Mouse (Mus musculus) bone marrow, adult 2 months (tissue): ENCODE measurements around the gene Fstl4.

ENCODE experiments used
- CTCF ChIP-seq: fragments of 200-500 bp; IDR thresholded peaks from 2 replicates; pipeline ENCODE4 v1.5.1; 2011; ENCODE audit warnings: low read length, control low read depth; ENCODE audit not compliant: control insufficient read depth, insufficient read depth
- POLR2A ChIP-seq: fragments of 200-500 bp; IDR thresholded peaks from 2 replicates; pipeline ENCODE4 v1.6.1; 2011; ENCODE audit warnings: low read depth, mild to moderate bottlenecking, control low read depth, low read length, borderline replicate concordance; ENCODE audit not compliant: control insufficient read depth

- no peak for TF ChIP-seq CTCF
- TF ChIP-seq POLR2A = no peak
Measured at GRCm38 (mm10) chr11:52764894-52765677, 652 bp downstream of the Fstl4 start.
